Comparison of ENCODE assay signal across 8 mouse cellular contexts in genomic region chr11:74926388-74927005, GRCm38 (mm10). TPM values are rescaled to one million over a fixed set of nuclear protein-coding genes. Genes with fewer than 3 reads are reported as not detected.
DNase-seq lines count a peak whose midpoint lies in the region; ATAC-seq and TF ChIP-seq lines count a peak whose summit lies in the region.

No protein-coding gene starts in this region.

- H3K36me3 ChIP-seq in neural tube, embryonic 11.5 days (ENCODE audit: control insufficient read depth, insufficient read depth, low read length), result peaks cover 6% of the 10 kb centered on the region
- H3K36me3 ChIP-seq in heart, embryonic 13.5 days, result peaks cover 21% of the 10 kb centered on the region
- H3K36me3 ChIP-seq in kidney, embryonic 16.5 days (ENCODE audit: insufficient read depth, low read length), result peaks cover 10% of the 10 kb centered on the region
- peaks cover 6% of the 10 kb centered on the region for H3K36me3 ChIP-seq in testis, adult 2 months (ENCODE audit: control insufficient read depth, insufficient read depth, low read length)

- 7% methylated on average over 11 of the region's 11 CpGs for WGBS in neural tube, embryonic 11.5 days
- WGBS in heart, embryonic 13.5 days, result 4% methylated on average over 11 of the region's 11 CpGs
- 4% methylated on average over 11 of the region's 11 CpGs for WGBS in kidney, embryonic 16.5 days

- H3K9me3 ChIP-seq in neural tube, embryonic 11.5 days (ENCODE audit: control insufficient read depth, low read length), result no peaks in the 10 kb centered on the region
- H3K9me3 ChIP-seq in heart, embryonic 13.5 days, result no peaks in the 10 kb centered on the region
- H3K9me3 ChIP-seq in kidney, embryonic 16.5 days (ENCODE audit: low read length), result no peaks in the 10 kb centered on the region

- H3K4me3 ChIP-seq in neural tube, embryonic 11.5 days (ENCODE audit: low read depth, low read length), result peak overlapping the region; percentile 79
- H3K4me3 ChIP-seq in heart, embryonic 13.5 days, result peak overlapping the region; percentile 95
- H3K4me3 ChIP-seq in kidney, embryonic 16.5 days (ENCODE audit: low read length), result peak overlapping the region; percentile 97
- H3K4me3 ChIP-seq in testis, adult 2 months (ENCODE audit: control insufficient read depth, low read depth, low read length), result peak overlapping the region; percentile 94

- TF ChIP-seq POLR2A in testis, adult 2 months (IDR thresholded peaks at IDR 0.05; ENCODE audit: control insufficient read depth, low read depth, low read length), result no peak

- H3K4me1 ChIP-seq in neural tube, embryonic 11.5 days (ENCODE audit: control insufficient read depth, insufficient read depth, low read length), result peaks cover 12% of the 10 kb centered on the region
- peaks cover 23% of the 10 kb centered on the region for H3K4me1 ChIP-seq in heart, embryonic 13.5 days
- H3K4me1 ChIP-seq in kidney, embryonic 16.5 days (ENCODE audit: insufficient read depth, low read length), result peaks cover 27% of the 10 kb centered on the region
- H3K4me1 ChIP-seq in testis, adult 2 months (ENCODE audit: control insufficient read depth, insufficient read depth, low read length), result peaks cover 3% of the 10 kb centered on the region

- peak overlapping the region; percentile 94 for H3K27ac ChIP-seq in neural tube, embryonic 11.5 days (ENCODE audit: low read depth, low read length)
- peak overlapping the region; percentile 99 for H3K27ac ChIP-seq in heart, embryonic 13.5 days (replicated peaks)
- peak overlapping the region; percentile 99 for H3K27ac ChIP-seq in kidney, embryonic 16.5 days (ENCODE audit: low read length)
- peak overlapping the region; percentile 97 for H3K27ac ChIP-seq in testis, adult 2 months (ENCODE audit: control insufficient read depth, insufficient read depth, low read depth, low read length)

- H3K27me3 ChIP-seq in neural tube, embryonic 11.5 days (ENCODE audit: control insufficient read depth, insufficient read depth, low read length), result no peaks in the 10 kb centered on the region
- no peaks in the 10 kb centered on the region for H3K27me3 ChIP-seq in heart, embryonic 13.5 days (replicated peaks)
- H3K27me3 ChIP-seq in kidney, embryonic 16.5 days (ENCODE audit: insufficient read depth, low read length), result no peaks in the 10 kb centered on the region
- no peaks in the 10 kb centered on the region for H3K27me3 ChIP-seq in testis, adult 2 months (ENCODE audit: control insufficient read depth, insufficient read depth, low read length)

- H3K9ac ChIP-seq in neural tube, embryonic 11.5 days (ENCODE audit: low read length), result peak overlapping the region; percentile 91
- H3K9ac ChIP-seq in heart, embryonic 13.5 days, result peak overlapping the region; percentile 96
- peak overlapping the region; percentile 96 for H3K9ac ChIP-seq in kidney, embryonic 16.5 days (replicated peaks; ENCODE audit: low read length)

- TF ChIP-seq CTCF in testis, adult 2 months (IDR thresholded peaks at IDR 0.05; ENCODE audit: control insufficient read depth, insufficient read depth, insufficient replicate concordance, low read depth, low read length), result no peak

- DNase-seq in neural tube, embryonic 11.5 days (ENCODE audit: low spot score), result no peak
- no peak for DNase-seq in neural tube, embryonic 10.5 days (ENCODE audit: extremely low spot score, low spot score)
- DNase-seq in c-Kit-positive CD71-negative TER-119-negative erythroid progenitor cells, embryonic 14.5 days (ENCODE audit: low read depth), result peak; percentile 68
- peak; percentile 67 for DNase-seq in lung, postnatal 36 days
- DNase-seq in layer of hippocampus, adult 9-11 months, result no peak

- no peak for ATAC-seq in neural tube, embryonic 11.5 days (ENCODE audit: insufficient read depth, low FRiP score, low TSS enrichment)
- no peak for ATAC-seq in heart, embryonic 13.5 days (ENCODE audit: extremely low read depth, insufficient number of reproducible peaks, low FRiP score, low TSS enrichment)
- no peak for ATAC-seq in kidney, embryonic 16.5 days (ENCODE audit: low FRiP score, low TSS enrichment)

- peak overlapping the region; percentile 69 for H3K4me2 ChIP-seq in neural tube, embryonic 11.5 days (ENCODE audit: low read depth)
- H3K4me2 ChIP-seq in heart, embryonic 13.5 days, result peak overlapping the region; percentile 80
- peak overlapping the region; percentile 72 for H3K4me2 ChIP-seq in kidney, embryonic 16.5 days (replicated peaks; ENCODE audit: low read depth, low read length)

RNA-seq across cellular contexts. Expression of gene Srr, which starts 0.7 kb away (rescaled TPM):
- 29.4 and 34.3 TPM in 2 replicates for polyA plus RNA-seq in neural tube, embryonic 11.5 days (2014; fragmentation: Nextera tagmentation; extraction: Ambion mirVana)
- 16.6 and 17.4 TPM in 2 replicates for polyA plus RNA-seq in heart, embryonic 13.5 days (2015; fragmentation: Nextera tagmentation; extraction: Ambion mirVana)
- 24.5 and 25.1 TPM in 2 replicates for polyA plus RNA-seq in kidney, embryonic 16.5 days (2015; fragmentation: Nextera tagmentation; extraction: Ambion mirVana)
- polyA plus RNA-seq in testis, adult 2 months (2012; rRNA removed), result 45.3 and 53.3 TPM in 2 replicates

RNA-seq across cellular contexts. Expression of gene Smg6, which starts 0.9 kb away (rescaled TPM):
- 17.1 and 17.4 TPM in 2 replicates for polyA plus RNA-seq in neural tube, embryonic 11.5 days (2014; fragmentation: Nextera tagmentation; extraction: Ambion mirVana)
- polyA plus RNA-seq in heart, embryonic 13.5 days (2015; fragmentation: Nextera tagmentation; extraction: Ambion mirVana), result 11.0 and 11.3 TPM in 2 replicates
- 17.9 and 20.5 TPM in 2 replicates for polyA plus RNA-seq in kidney, embryonic 16.5 days (2015; fragmentation: Nextera tagmentation; extraction: Ambion mirVana)
- 76.8 and 83.4 TPM in 2 replicates for polyA plus RNA-seq in testis, adult 2 months (2012; rRNA removed)

RNA-seq across cellular contexts. Expression of gene Tsr1, which starts 28.6 kb away (rescaled TPM):
- 49.6 and 50.0 TPM in 2 replicates for polyA plus RNA-seq in neural tube, embryonic 11.5 days (2014; fragmentation: Nextera tagmentation; extraction: Ambion mirVana)
- polyA plus RNA-seq in heart, embryonic 13.5 days (2015; fragmentation: Nextera tagmentation; extraction: Ambion mirVana), result 26.5 and 27.4 TPM in 2 replicates
- polyA plus RNA-seq in kidney, embryonic 16.5 days (2015; fragmentation: Nextera tagmentation; extraction: Ambion mirVana), result 50.1 and 50.8 TPM in 2 replicates
- polyA plus RNA-seq in testis, adult 2 months (2012; rRNA removed), result 14.7 and 15.1 TPM in 2 replicates

RNA-seq across cellular contexts. Expression of gene Sgsm2, which starts 29.6 kb away (rescaled TPM):
- polyA plus RNA-seq in neural tube, embryonic 11.5 days (2014; fragmentation: Nextera tagmentation; extraction: Ambion mirVana), result 7.9 and 8.1 TPM in 2 replicates
- 4.2 and 4.9 TPM in 2 replicates for polyA plus RNA-seq in heart, embryonic 13.5 days (2015; fragmentation: Nextera tagmentation; extraction: Ambion mirVana)
- 6.6 and 7.1 TPM in 2 replicates for polyA plus RNA-seq in kidney, embryonic 16.5 days (2015; fragmentation: Nextera tagmentation; extraction: Ambion mirVana)
- 27.9 and 30.7 TPM in 2 replicates for polyA plus RNA-seq in testis, adult 2 months (2012; rRNA removed)

Comparison
In these comparisons a context has a peak if more than half of its experiments do, and no peak if none do; other contexts are left out.
1. DNase-seq: peak in c-Kit-positive CD71-negative TER-119-negative erythroid progenitor cells, embryonic 14.5 days (single experiment) and lung, postnatal 36 days (single experiment); none in neural tube, embryonic 11.5 days (single experiment), neural tube, embryonic 10.5 days (single experiment) and layer of hippocampus, adult 9-11 months (single experiment).
2. Peak in every context shown above with its lines, with median percentiles within 50 percentile points of each other: H3K27ac ChIP-seq, H3K4me2 ChIP-seq, H3K4me3 ChIP-seq and H3K9ac ChIP-seq.